Mouse (Mus musculus) MEL (cell line): ENCODE results near the gene Asah2. TPM values are rescaled to one million over a fixed set of nuclear protein-coding genes. Genes with fewer than 3 reads are reported as not detected.

ENCODE experiments used
- DNase-seq: peaks from one replicate; pipeline ENCODE4 v3.0.0; 2011; ENCODE audit warnings: low read depth, low spot score
- H3K27ac ChIP-seq: 2 replicates; pipeline ENCODE4 v1.5.1; 2012; ENCODE audit warnings: low read depth, mild to moderate bottlenecking, control low read depth, low read length, moderate library complexity; ENCODE audit not compliant: control insufficient read depth
- H3K27me3 ChIP-seq, 2 experiments: fragments of 150-350 bp in 1 of 2; sonication (generic) in 1 of 2; 2 replicates each; pipeline ENCODE4 v1.6.1; 2012; ENCODE audit warnings: low read length in 2 of 2, mild to moderate bottlenecking in 2 of 2, improper control_type of control experiment in 1 of 2, moderate library complexity in 1 of 2; ENCODE audit not compliant: insufficient read depth in 2 of 2, control insufficient read depth in 1 of 2
- H3K36me3 ChIP-seq, 2 experiments: 2 replicates each; pipeline ENCODE4 v1.6.1; 2012 to 2014; ENCODE audit warnings: low read length in 2 of 2, improper control_type of control experiment in 1 of 2, inconsistent platforms in 1 of 2, mild to moderate bottlenecking in 1 of 2; ENCODE audit not compliant: insufficient read depth in 2 of 2, control insufficient read depth in 1 of 2
- H3K4me1 ChIP-seq, 2 experiments: fragments of 150-350 bp in 1 of 2; sonication (generic) in 1 of 2; 2 replicates each; pipeline ENCODE4 v1.6.1; 2012; ENCODE audit warnings: low read length in 2 of 2, improper control_type of control experiment in 1 of 2, mild to moderate bottlenecking in 1 of 2; ENCODE audit not compliant: insufficient read depth in 2 of 2, control insufficient read depth in 1 of 2
- H3K4me3 ChIP-seq, 2 experiments: fragments of 150-350 bp in 1 of 2; sonication (generic) in 1 of 2; 2 replicates each; pipeline ENCODE4 v1.5.1; 2012; ENCODE audit warnings: low read depth in 2 of 2, low read length in 2 of 2, mild to moderate bottlenecking in 2 of 2, moderate library complexity in 2 of 2, control low read depth in 1 of 2, improper control_type of control experiment in 1 of 2; ENCODE audit not compliant: control insufficient read depth in 1 of 2, insufficient read depth in 1 of 2
- H3K79me2 ChIP-seq: 2 replicates; pipeline ENCODE4 v1.6.1; 2012; ENCODE audit warnings: mild to moderate bottlenecking, low read length, moderate library complexity; ENCODE audit not compliant: control insufficient read depth, poor library complexity, insufficient read depth
- H3K9ac ChIP-seq: 2 replicates; pipeline ENCODE4 v1.6.1; 2012; ENCODE audit warnings: low read depth, mild to moderate bottlenecking, control low read depth, low read length, moderate library complexity; ENCODE audit not compliant: control insufficient read depth, poor library complexity, severe bottlenecking
- H3K9me3 ChIP-seq: fragments of 150-350 bp; sonication (generic); replicated peaks from 2 replicates; pipeline ENCODE4 v1.6.1; 2012; ENCODE audit warnings: mild to moderate bottlenecking, low read length, improper control_type of control experiment, moderate library complexity; ENCODE audit not compliant: insufficient read depth
- BHLHE40 ChIP-seq: IDR thresholded peaks from 2 replicates; pipeline ENCODE4 v1.6.1; 2012; ENCODE audit warnings: low read depth, mild to moderate bottlenecking, inconsistent platforms, low read length, improper control_type of control experiment, borderline replicate concordance
- CHD1 ChIP-seq: IDR thresholded peaks from 2 replicates; pipeline ENCODE4 v1.6.1; 2012; ENCODE audit warnings: low read depth, mild to moderate bottlenecking, inconsistent platforms, low read length, improper control_type of control experiment
- CTCF ChIP-seq, 3 experiments: IDR thresholded peaks in 2 of 3; conservative IDR thresholded peaks in 1 of 3; 2 replicates each; pipeline ENCODE4 v1.5.1; 2011 to 2012; ENCODE audit warnings: low read length in 3 of 3, low read depth in 2 of 3, mild to moderate bottlenecking in 2 of 3, improper control_type of control experiment in 1 of 3, inconsistent platforms in 1 of 3, mixed read lengths in 1 of 3, moderate library complexity in 1 of 3; ENCODE audit not compliant: control insufficient read depth in 1 of 3, insufficient read depth in 1 of 3, poor library complexity in 1 of 3, severe bottlenecking in 1 of 3
- ETS1 ChIP-seq: IDR thresholded peaks from 2 replicates; pipeline ENCODE4 v1.6.1; 2012; ENCODE audit warnings: low read depth, mild to moderate bottlenecking, inconsistent platforms, low read length, improper control_type of control experiment, moderate library complexity
- GATA1 ChIP-seq: IDR thresholded peaks from 2 replicates; pipeline ENCODE4 v1.6.1; 2011; ENCODE audit warnings: low read depth, low read length, improper control_type of control experiment
- KAT2A ChIP-seq: conservative IDR thresholded peaks from 2 replicates; pipeline ENCODE4 v1.6.1; 2012; ENCODE audit warnings: low read depth, low read length, improper control_type of control experiment, inconsistent platforms
- MAX ChIP-seq: IDR thresholded peaks from 2 replicates; pipeline ENCODE4 v1.6.1; 2011; ENCODE audit warnings: low read length, improper control_type of control experiment
- MEF2A ChIP-seq: IDR thresholded peaks from 2 replicates; pipeline ENCODE4 v1.6.1; 2014; ENCODE audit warnings: low read depth, mild to moderate bottlenecking, inconsistent platforms, low read length, improper control_type of control experiment; ENCODE audit not compliant: poor library complexity, insufficient replicate concordance, severe bottlenecking; ENCODE audit errors: extremely low read depth
- NELFE ChIP-seq: IDR thresholded peaks from 2 replicates; pipeline ENCODE4 v1.6.1; 2011; ENCODE audit warnings: low read depth, low read length, improper control_type of control experiment
- RCOR1 ChIP-seq: IDR thresholded peaks from 2 replicates; pipeline ENCODE4 v1.6.1; 2012; ENCODE audit warnings: low read depth, mild to moderate bottlenecking, inconsistent platforms, low read length, improper control_type of control experiment
- TBP ChIP-seq: IDR thresholded peaks from 2 replicates; pipeline ENCODE4 v1.8.0; 2011; ENCODE audit warnings: low read depth, low read length, improper control_type of control experiment
- TCF12 ChIP-seq: IDR thresholded peaks from 2 replicates; pipeline ENCODE4 v1.6.1; 2014; ENCODE audit warnings: low read depth, mild to moderate bottlenecking, inconsistent platforms, low read length, improper control_type of control experiment, moderate library complexity
- UBTF ChIP-seq: IDR thresholded peaks from 2 replicates; pipeline ENCODE4 v1.6.1; 2012; ENCODE audit warnings: low read depth, mild to moderate bottlenecking, inconsistent platforms, low read length, improper control_type of control experiment, moderate library complexity, borderline replicate concordance; ENCODE audit not compliant: insufficient read depth
- polyA plus RNA-seq, 2 experiments: library from polyadenylated mRNA; stranded (reverse) in 1 of 2; unstranded in 1 of 2; fragments of >175 nt in 1 of 2; fragments of >200 nt in 1 of 2; gene quantifications; 2 replicates each; pipeline versions ENCODE4 v1.2.1 to v1.2.4; 2012; ENCODE audit warnings: low replicate concordance in 2 of 2, low read depth in 1 of 2; ENCODE audit not compliant: insufficient read length in 2 of 2, insufficient read depth in 1 of 2, missing spikeins in 1 of 2
- total RNA-seq: library from RNA; depleted of rRNA; stranded (reverse); fragments of 300-350 nt; gene quantifications from 2 replicates; pipeline ENCODE4 v1.2.3, GENCODE M21; 2012

The Asah2 gene
- total and polyA plus RNA-seq, 3 experiments = 0.58 to 1.3 TPM; not detected in 1

- H3K9ac ChIP-seq = no peak overlapping the region
- no peaks in the 10 kb centered on the region for H3K4me1 ChIP-seq
- no peak overlapping the region for H3K4me3 ChIP-seq
- H3K27me3 ChIP-seq = no peaks in the 10 kb centered on the region
- H3K79me2 ChIP-seq = no peaks in the 10 kb centered on the region
- no peaks in the 10 kb centered on the region for H3K9me3 ChIP-seq
- TF ChIP-seq CTCF (IDR thresholded peaks at IDR 0.05 in 2 of 3, conservative IDR thresholded peaks at IDR 0.05 in 1 of 3; ENCODE audit: control insufficient read depth in 1 of 3, insufficient read depth in 1 of 3, low read depth in 2 of 3, low read length in 3 of 3, poor library complexity in 1 of 3, severe bottlenecking in 1 of 3) = no peak
- TF ChIP-seq GATA1 = 0 out of 2 replicates have a peak, but pooled peaks have one; percentile 22
- no peak for TF ChIP-seq CHD1
- no peak for TF ChIP-seq UBTF
- no peak for TF ChIP-seq ETS1
- no peak for TF ChIP-seq MEF2A
- TF ChIP-seq MAX = no peak
- peak; percentile 84 for TF ChIP-seq RCOR1
- H3K36me3 ChIP-seq = no peaks in the 10 kb centered on the region
- H3K27ac ChIP-seq = no peak overlapping the region
- DNase-seq = no peak
Measured at GRCm38 (mm10) chr19:32070340-32070739, 37.7 kb downstream of the Asah2 start.

DNA sequence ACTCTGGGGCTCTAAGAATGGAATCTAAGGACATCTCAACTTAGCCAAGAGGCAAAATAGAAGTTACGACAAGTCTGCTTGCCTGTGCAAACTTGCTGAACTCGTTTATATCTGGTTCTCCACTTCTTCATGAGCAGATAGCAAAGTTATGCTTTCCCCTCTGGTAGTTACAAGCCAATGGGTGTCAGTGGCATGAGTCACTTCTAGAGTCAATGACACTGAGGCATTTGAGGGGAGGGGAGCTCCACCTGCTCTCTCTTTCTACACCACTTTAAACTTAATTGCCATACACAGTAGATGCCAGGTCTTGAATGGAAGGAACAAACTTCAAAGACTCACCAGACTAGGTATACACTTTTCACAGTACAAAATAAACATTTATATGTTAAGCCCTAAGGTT is 38.4 kb downstream of the Asah2 start:
- H3K9ac ChIP-seq = no peak overlapping the region
- DNase-seq = no peak
- no peaks in the 10 kb centered on the region for H3K79me2 ChIP-seq
- no peaks in the 10 kb centered on the region for H3K4me1 ChIP-seq
- no peaks in the 10 kb centered on the region for H3K27me3 ChIP-seq
- H3K27ac ChIP-seq = no peak overlapping the region
- no peak for TF ChIP-seq NELFE
- TF ChIP-seq KAT2A = no peak
- no peaks in the 10 kb centered on the region for H3K36me3 ChIP-seq
- H3K4me3 ChIP-seq = no peak overlapping the region
- no peaks in the 10 kb centered on the region for H3K9me3 ChIP-seq

DNA sequence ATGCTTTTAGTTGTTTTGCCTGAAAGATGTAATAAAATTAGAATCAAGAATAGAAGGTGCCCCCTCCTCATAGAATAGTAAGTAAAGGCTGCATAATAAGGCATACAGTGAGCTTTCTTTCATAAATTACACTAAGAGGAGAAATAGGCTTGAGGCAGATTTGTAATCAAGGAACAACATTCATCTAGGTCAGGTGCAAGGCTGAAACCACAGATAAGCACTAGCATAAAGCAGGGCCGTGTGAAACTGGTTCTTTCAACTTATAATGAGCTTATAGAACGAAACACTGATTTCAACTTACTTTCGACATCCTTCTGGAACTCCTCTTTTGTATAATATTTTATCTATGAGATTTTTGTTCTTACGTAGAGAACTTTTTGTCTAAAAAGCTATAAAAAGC is 40.3 kb downstream of the Asah2 start:
- Histone ChIP-seq H3K27me3 (no peaks in the 10 kb centered on the region), H3K4me3 (no peak overlapping the region), H3K9me3 (no peaks in the 10 kb centered on the region), H3K36me3 (no peaks in the 10 kb centered on the region), H3K9ac (no peak overlapping the region), H3K27ac (no peak overlapping the region), H3K79me2 (no peaks in the 10 kb centered on the region), H3K4me1 (no peaks in the 10 kb centered on the region)
- TF ChIP-seq RCOR1 (peak; percentile 88), TCF12 (peak; percentile 31; the same call in 1 of the 2 replicates), BHLHE40 (peak; percentile 86), GATA1 (peak; percentile 33; the same call in 1 of the 2 replicates), TBP (no peak)
- DNase-seq = no peak
